Mouse (Mus musculus) kidney, postnatal 0 days (tissue): Measurements from ENCODE around the gene Tma7. TPM values are rescaled to one million over a fixed set of nuclear protein-coding genes. Genes with fewer than 3 reads are reported as not detected.
A peak's percentile ranks its signal among the peaks of the same experiment; 100 is the strongest.

Experiments
- ATAC-seq: fragments of 200-750 bp; cut with Nextera tagmentation; replicated peaks from 2 replicates; pipeline ENCODE4 v1.8.0; 2017; ENCODE audit warnings: low read depth, moderate number of reproducible peaks, moderate TSS enrichment, moderate library complexity; ENCODE audit not compliant: low FRiP score
- DNase-seq: peaks from one replicate; pipeline ENCODE4 v3.0.0-alpha.2; 2016; ENCODE audit warnings: low spot score
- H3K27ac ChIP-seq: fragments of 300-500 bp; sonication (generic); 2 replicates; pipeline ENCODE4 v1.5.1; 2014; ENCODE audit warnings: mild to moderate bottlenecking
- H3K27me3 ChIP-seq: fragments of 300-500 bp; sonication (generic); 2 replicates; pipeline ENCODE4 v1.6.1; 2014; ENCODE audit warnings: low read length, mixed read lengths; ENCODE audit not compliant: insufficient read depth
- H3K36me3 ChIP-seq: fragments of 300-500 bp; sonication (generic); 2 replicates; pipeline ENCODE4 v1.6.1; 2014; ENCODE audit warnings: low read length, mixed read lengths; ENCODE audit not compliant: insufficient read depth
- H3K4me1 ChIP-seq: fragments of 300-500 bp; sonication (generic); replicated peaks from 2 replicates; pipeline ENCODE4 v1.6.1; 2014; ENCODE audit warnings: antibody characterized with exemption, low read length, mixed read lengths; ENCODE audit not compliant: insufficient read depth
- H3K4me2 ChIP-seq: fragments of 300-500 bp; sonication (generic); 2 replicates; pipeline ENCODE4 v1.6.1; 2014; ENCODE audit warnings: mild to moderate bottlenecking, low read length, moderate library complexity, mixed read lengths
- H3K4me3 ChIP-seq: fragments of 300-500 bp; sonication (generic); replicated peaks from 2 replicates; pipeline ENCODE4 v1.5.1; 2014; ENCODE audit warnings: low read depth, low read length
- H3K9ac ChIP-seq: fragments of 300-500 bp; sonication (generic); 2 replicates; pipeline ENCODE4 v1.6.1; 2014; ENCODE audit warnings: low read depth, low read length
- H3K9me3 ChIP-seq: fragments of 300-500 bp; sonication (generic); replicated peaks from 2 replicates; pipeline ENCODE4 v1.6.1; 2016; ENCODE audit warnings: low read length, inconsistent platforms, mixed read lengths
- CTCF ChIP-seq: IDR thresholded peaks from 2 replicates; pipeline ENCODE4 v1.5.1; 2016; ENCODE audit warnings: antibody characterized with exemption, low read depth, mild to moderate bottlenecking, moderate library complexity
- WGBS: fragments of 180-500 bp; shearing (Covaris S2); extraction: QIAGEN DNeasy Blood & Tissue Kit; methylation state at CpG from one replicate; pipeline ENCODE4 v1.1.7; 2014; 5-methylcytosine and 5-hydroxymethylcytosine counted together
- polyA plus RNA-seq: library from polyadenylated mRNA; unstranded; fragments of >200 nt; fragmentation: Nextera tagmentation; extraction: Ambion mirVana; gene quantifications from 2 replicates; pipeline ENCODE4 v1.2.1, GENCODE M21; 2015

The Tma7 gene
- polyA plus RNA-seq, 1 experiment from 2014 or later, result 680 TPM

GRCm38 (mm10) chr9:109032435-109032834 lies 50.0 kb downstream of the Tma7 start:
- Histone ChIP-seq H3K4me1 (no peaks in the 10 kb centered on the region), H3K27me3 (no peaks in the 10 kb centered on the region), H3K27ac (no peak overlapping the region), H3K9ac (no peak overlapping the region), H3K36me3 (no peaks in the 10 kb centered on the region), H3K4me2 (no peak overlapping the region), H3K9me3 (no peaks in the 10 kb centered on the region), H3K4me3 (no peak overlapping the region)
- TF ChIP-seq CTCF, result no peak
- DNase-seq (no peak), ATAC-seq (no peak)
- WGBS, result 78% methylated on average over 6 of the region's 6 CpGs

- no peak overlapping the region for H3K4me3 ChIP-seq
- no peak for DNase-seq
- H3K4me2 ChIP-seq, result no peak overlapping the region
- ATAC-seq, result no peak
- no peaks in the 10 kb centered on the region for H3K36me3 ChIP-seq
- no peak for TF ChIP-seq CTCF
- no peak overlapping the region for H3K27ac ChIP-seq
- H3K9me3 ChIP-seq, result no peaks in the 10 kb centered on the region
- WGBS, result 74% methylated on average over 8 of the region's 8 CpGs
- H3K27me3 ChIP-seq, result no peaks in the 10 kb centered on the region
- no peak overlapping the region for H3K9ac ChIP-seq
- no peaks in the 10 kb centered on the region for H3K4me1 ChIP-seq
These were observed 50.7 kb downstream of the Tma7 start for GRCm38 (mm10) chr9:109031686-109032085.

GRCm38 (mm10) chr9:109031001-109031400 lies 51.4 kb downstream of the Tma7 start:
- H3K4me1 ChIP-seq, result no peaks in the 10 kb centered on the region
- no peaks in the 10 kb centered on the region for H3K9me3 ChIP-seq
- H3K27me3 ChIP-seq, result no peaks in the 10 kb centered on the region
- H3K27ac ChIP-seq, result no peak overlapping the region
- DNase-seq (no peak), ATAC-seq (no peak)
- TF ChIP-seq CTCF, result no peak
- WGBS, result 95% methylated on average over 7 of the region's 7 CpGs
- H3K4me2 ChIP-seq, result no peak overlapping the region
- H3K4me3 ChIP-seq, result no peak overlapping the region
- no peak overlapping the region for H3K9ac ChIP-seq
- H3K36me3 ChIP-seq, result no peaks in the 10 kb centered on the region

DNA sequence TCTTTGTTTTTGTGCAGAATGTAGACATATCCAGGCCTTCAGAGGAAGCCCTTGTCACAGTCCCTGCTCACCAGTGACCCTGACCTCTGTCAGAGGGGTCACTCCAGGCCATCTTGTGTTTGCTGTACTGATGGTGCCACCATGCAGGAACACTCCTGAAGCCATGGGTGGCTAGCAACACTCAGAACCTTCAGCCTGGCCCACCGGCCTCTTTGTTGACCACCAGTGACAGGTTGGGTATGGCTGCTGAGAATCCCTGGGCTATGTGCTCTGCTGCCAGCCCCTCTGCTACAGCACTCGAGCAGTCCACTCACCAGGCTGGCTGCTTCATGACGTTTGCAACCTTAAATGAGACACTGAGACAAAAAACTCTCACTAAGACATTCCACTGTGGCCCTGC lies 52.1 kb downstream of the Tma7 start:
- no peak for TF ChIP-seq CTCF
- no peaks in the 10 kb centered on the region for H3K4me1 ChIP-seq
- DNase-seq, result no peak
- no peaks in the 10 kb centered on the region for H3K27me3 ChIP-seq
- H3K4me2 ChIP-seq, result no peak overlapping the region
- no peak for ATAC-seq
- 60% methylated on average over 3 of the region's 3 CpGs for WGBS
- no peak overlapping the region for H3K9ac ChIP-seq
- H3K9me3 ChIP-seq, result no peaks in the 10 kb centered on the region
- no peak overlapping the region for H3K27ac ChIP-seq
- no peaks in the 10 kb centered on the region for H3K36me3 ChIP-seq
- no peak overlapping the region for H3K4me3 ChIP-seq

GRCm38 (mm10) chr9:109028919-109029318 lies 53.5 kb downstream of the Tma7 start:
- DNase-seq (no peak), ATAC-seq (no peak)
- Histone ChIP-seq H3K9me3 (no peaks in the 10 kb centered on the region), H3K4me3 (no peak overlapping the region), H3K36me3 (no peaks in the 10 kb centered on the region), H3K27ac (no peak overlapping the region), H3K27me3 (no peaks in the 10 kb centered on the region), H3K9ac (no peak overlapping the region), H3K4me1 (no peaks in the 10 kb centered on the region), H3K4me2 (no peak overlapping the region)
- no peak for TF ChIP-seq CTCF
- WGBS, result 72% methylated on average over 5 of the region's 5 CpGs

DNA sequence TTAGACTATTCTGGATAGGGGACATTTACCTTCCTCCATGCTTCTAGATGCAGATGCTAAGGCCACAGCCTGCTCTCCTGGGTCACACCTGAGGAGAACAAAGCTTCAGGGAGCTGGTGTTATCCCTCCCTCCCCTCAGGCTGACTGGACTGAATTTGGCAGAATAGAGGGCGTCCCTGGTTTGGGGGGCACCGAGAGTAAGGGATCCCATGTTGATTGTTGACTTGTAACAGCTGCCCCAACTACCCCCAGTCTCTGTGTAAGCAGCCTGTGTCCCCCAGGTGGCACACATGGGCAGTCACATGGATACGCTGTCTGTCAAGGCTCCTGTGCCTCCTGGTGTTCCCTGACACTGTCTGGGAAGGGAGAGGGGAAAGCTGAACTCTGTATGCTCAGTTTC lies 54.0 kb downstream of the Tma7 start:
- 0 out of 2 replicates have a peak overlapping the region, but pooled peaks have one; percentile 23 for H3K9ac ChIP-seq
- H3K27me3 ChIP-seq, result no peaks in the 10 kb centered on the region
- DNase-seq (no peak), ATAC-seq (no peak)
- no peak overlapping the region for H3K4me3 ChIP-seq
- H3K9me3 ChIP-seq, result no peaks in the 10 kb centered on the region
- no peak for TF ChIP-seq CTCF
- no peak overlapping the region for H3K4me2 ChIP-seq
- H3K4me1 ChIP-seq, result no peaks in the 10 kb centered on the region
- H3K36me3 ChIP-seq, result no peaks in the 10 kb centered on the region
- WGBS, result 66% methylated on average over 3 of the region's 3 CpGs
- H3K27ac ChIP-seq, result no peak overlapping the region

DNA sequence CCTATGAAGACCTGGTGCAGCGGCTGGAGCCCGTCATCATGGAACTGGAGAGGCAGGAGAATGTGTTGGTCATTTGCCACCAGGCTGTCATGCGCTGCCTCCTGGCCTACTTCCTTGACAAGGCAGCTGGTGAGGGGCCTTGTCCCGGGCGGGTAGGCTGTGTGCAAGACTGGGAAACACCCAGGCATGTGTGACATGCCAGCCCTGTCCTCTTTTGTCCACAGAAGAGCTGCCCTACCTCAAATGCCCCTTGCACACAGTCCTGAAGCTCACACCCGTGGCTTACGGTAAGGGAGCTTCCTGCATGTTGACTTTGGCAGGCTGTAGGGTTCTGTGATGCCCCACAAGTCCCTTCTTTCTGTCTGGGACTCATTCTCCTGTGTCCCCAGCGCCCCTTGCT lies 54.9 kb downstream of the Tma7 start:
- no peak for ATAC-seq
- no peak for DNase-seq
- Histone ChIP-seq H3K4me3 (no peak overlapping the region), H3K4me2 (no peak overlapping the region), H3K9me3 (no peaks in the 10 kb centered on the region), H3K36me3 (no peaks in the 10 kb centered on the region), H3K9ac (no peak overlapping the region), H3K27me3 (no peaks in the 10 kb centered on the region), H3K27ac (no peak overlapping the region), H3K4me1 (no peaks in the 10 kb centered on the region)
- 73% methylated on average over 8 of the region's 8 CpGs for WGBS
- no peak for TF ChIP-seq CTCF

Other genes starting within 250 kb of the Tma7 start
- 10.7 and 12.8 TPM in 2 replicates for gene Slc26a6, start 229.3 kb downstream of the Tma7 start, polyA plus RNA-seq
- gene Tmem89, start 168.0 kb downstream of the Tma7 start, polyA plus RNA-seq, result not detected in 2 replicates
- 662 and 717 TPM in 2 replicates for gene Uqcrc1, start 146.0 kb downstream of the Tma7 start, polyA plus RNA-seq
- gene Col7a1, start 129.0 kb downstream of the Tma7 start, polyA plus RNA-seq, result 2.9 and 3.1 TPM in 2 replicates
- gene Ucn2, start 96.6 kb downstream of the Tma7 start, polyA plus RNA-seq, result 0.11 TPM in 1 of 2 replicates, not detected in the other
- 5.8 and 7.9 TPM in 2 replicates for gene Pfkfb4, start 90.8 kb downstream of the Tma7 start, polyA plus RNA-seq
- 122 and 123 TPM in 2 replicates for gene Shisa5, start 44.0 kb downstream of the Tma7 start, polyA plus RNA-seq
- 14.3 and 15.2 TPM in 2 replicates for gene Trex1, start 22.9 kb downstream of the Tma7 start, polyA plus RNA-seq
- 18.8 and 20.9 TPM in 2 replicates for gene Atrip, start 8.5 kb downstream of the Tma7 start, polyA plus RNA-seq
- 12.9 and 13.8 TPM in 2 replicates for gene Ccdc51, start 94 bp downstream of the Tma7 start, polyA plus RNA-seq
- 8.4 and 9.6 TPM in 2 replicates for gene Plxnb1, start 12.8 kb upstream of the Tma7 start, polyA plus RNA-seq
- gene Fbxw21, start 79.5 kb upstream of the Tma7 start, polyA plus RNA-seq, result not detected in 2 replicates
- gene Fbxw13, start 113.4 kb upstream of the Tma7 start, polyA plus RNA-seq, result not detected in 2 replicates
- gene Fbxw20, start 152.2 kb upstream of the Tma7 start, polyA plus RNA-seq, result not detected in 2 replicates
- gene Fbxw14, start 205.1 kb upstream of the Tma7 start, polyA plus RNA-seq, result not detected in 2 replicates